15 mouse cellular contexts compared by ENCODE assay signal in the genomic region with DNA sequence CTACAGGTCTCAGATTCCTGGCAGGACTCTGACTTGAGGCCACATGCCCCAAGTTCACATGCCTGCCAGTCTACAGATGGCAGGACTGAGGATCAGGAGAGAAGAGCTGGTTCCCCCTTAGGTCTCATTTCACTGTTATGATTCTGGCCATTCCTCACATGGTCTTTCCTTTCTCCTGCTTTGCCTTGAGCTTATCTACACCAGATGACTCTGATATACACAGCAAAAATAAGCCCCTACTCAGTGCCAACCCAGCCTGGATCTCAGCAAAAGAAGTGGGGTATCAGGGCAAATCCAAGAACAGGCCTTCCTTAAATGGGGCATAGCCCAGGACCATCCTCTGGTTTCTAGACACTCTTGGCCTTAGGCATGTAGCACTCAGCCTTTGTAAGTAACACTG. TPM values are rescaled to one million over a fixed set of nuclear protein-coding genes. Genes with fewer than 3 reads are reported as not detected.
DNase-seq lines count a peak whose midpoint lies in the region; ATAC-seq and TF ChIP-seq lines count a peak whose summit lies in the region.
"Had no signal": no experiment of that assay in that cellular context is flagged by ENCODE, and none has a peak within 500 bp of the region (broad histone marks: within the 10 kb centered on the region; RNA-seq: fewer than 3 reads in every experiment).

No protein-coding gene starts in this region.

- no peak for TF ChIP-seq CTCF in gastrocnemius, adult 2 months (IDR thresholded peaks at IDR 0.05)

- peak overlapping the region; percentile 85 for H3K27ac ChIP-seq in gastrocnemius, adult 2 months
- H3K27ac ChIP-seq in lung, embryonic 15.5 days, result peak overlapping the region; percentile 74
- H3K27ac ChIP-seq: forebrain, embryonic 15.5 days had no signal

- H3K27me3 ChIP-seq in lung, embryonic 15.5 days, result no peaks in the 10 kb centered on the region
- H3K27me3 ChIP-seq: forebrain, embryonic 15.5 days; hindbrain, embryonic 15.5 days had no signal

- H3K9ac ChIP-seq in lung, embryonic 15.5 days, result no peak overlapping the region
- H3K9ac ChIP-seq: forebrain, embryonic 15.5 days; hindbrain, embryonic 15.5 days had no signal

- no peak overlapping the region for H3K4me3 ChIP-seq in gastrocnemius, adult 2 months
- H3K4me3 ChIP-seq in lung, embryonic 15.5 days, result no peak overlapping the region
- H3K4me3 ChIP-seq: forebrain, embryonic 15.5 days; hindbrain, embryonic 15.5 days had no signal

- H3K4me2 ChIP-seq in lung, embryonic 15.5 days, result no peak overlapping the region
- H3K4me2 ChIP-seq: forebrain, embryonic 15.5 days; hindbrain, embryonic 15.5 days had no signal

- intact Hi-C loops in gastrocnemius, adult 2 months (cut with DNase I), result no loop called here
- intact Hi-C loops in gastrocnemius, postnatal 36 days (cut with DNase I), result no loop called here

- no peak for DNase-seq in gastrocnemius, adult 2 months
- DNase-seq in gastrocnemius, postnatal 36 days, result no peak
- peak; percentile 16 for DNase-seq in kidney, adult 18-20 months
- no peak for DNase-seq in kidney, postnatal 25 days
- DNase-seq in lung, postnatal 14 days, result no peak
- no peak for DNase-seq in urinary bladder, adult 18-20 months (ENCODE audit: low spot score in 2 of 2)
- DNase-seq: adrenal gland, adult 8-10 months; adrenal gland, postnatal 36 days; cerebellum, adult 9-10 months; gastrocnemius, postnatal 10 days; heart, postnatal 14 days had no signal

- no peaks in the 10 kb centered on the region for H3K36me3 ChIP-seq in lung, embryonic 15.5 days
- H3K36me3 ChIP-seq: forebrain, embryonic 15.5 days; hindbrain, embryonic 15.5 days had no signal

- H3K4me1 ChIP-seq in lung, embryonic 15.5 days, result peaks cover 58% of the 10 kb centered on the region

- H3K9me3 ChIP-seq in lung, embryonic 15.5 days, result no peaks in the 10 kb centered on the region
- H3K9me3 ChIP-seq: forebrain, embryonic 15.5 days; hindbrain, embryonic 15.5 days had no signal

- ATAC-seq in lung, embryonic 15.5 days (ENCODE audit: borderline replicate concordance, extremely low read depth, low FRiP score, low TSS enrichment), result no peak
- ATAC-seq: forebrain, embryonic 15.5 days; intestine, embryonic 16.5 days had no signal

RNA-seq across cellular contexts. Expression of a gene that starts 21.6 kb away (rescaled TPM):
- total RNA-seq in gastrocnemius, adult 2 months (2021), result 1 to 10 TPM; 5.7 to 6.9 TPM
- total RNA-seq in gastrocnemius, postnatal 36 days (2021), result 1 to 10 TPM; 4.3 to 6.9 TPM
- polyA plus RNA-seq in lung, embryonic 15.5 days (2015; fragmentation: Nextera tagmentation; extraction: Ambion mirVana), result 14.7 and 15.8 TPM in 2 replicates
